Mouse (Mus musculus) thymus, postnatal 10 days (tissue): ENCODE data around the gene Atp6v0b.

Source experiments
- DNase-seq, 2 experiments: peaks; one replicate each; pipeline ENCODE4 v3.0.0; 2021; ENCODE audit warnings: low spot score in 2 of 2

Atp6v0b gene

GRCm38 (mm10) chr4:117887133-117887532 is at the start of gene Atp6v0b:
Atp6v0b (minus strand) TSS chr4:117887333.
- DNase-seq = peak; percentile 87 to 91

GRCm38 (mm10) chr4:117934081-117934480 is 46.9 kb upstream of the Atp6v0b start:
- DNase-seq = no peak

GRCm38 (mm10) chr4:117933248-117933647 is 46.1 kb upstream of the Atp6v0b start:
- no peak for DNase-seq

GRCm38 (mm10) chr4:117929391-117929881 is 42.3 kb upstream of the Atp6v0b start, which contains the start of gene Artn:
Artn (minus strand) TSS chr4:117929763.
- DNase-seq = no peak

- peak in 1 of 2 experiments; percentile 15 for DNase-seq
Measured at GRCm38 (mm10) chr4:117928699-117929241, 41.6 kb upstream of the Atp6v0b start.

GRCm38 (mm10) chr4:117928234-117928633 is 41.1 kb upstream of the Atp6v0b start:
- peak in 1 of 2 experiments; percentile 36 for DNase-seq

- peak in 1 of 2 experiments; percentile 30 for DNase-seq
Measured at GRCm38 (mm10) chr4:117926545-117927482, 39.7 kb upstream of the Atp6v0b start.

GRCm38 (mm10) chr4:117924916-117925315 is 37.8 kb upstream of the Atp6v0b start:
- DNase-seq = no peak

GRCm38 (mm10) chr4:117923450-117923849 is 36.3 kb upstream of the Atp6v0b start:
- DNase-seq = no peak

GRCm38 (mm10) chr4:117921358-117921757 is 34.2 kb upstream of the Atp6v0b start:
- no peak for DNase-seq

- DNase-seq = no peak
Measured at GRCm38 (mm10) chr4:117918762-117919161, 31.6 kb upstream of the Atp6v0b start.

GRCm38 (mm10) chr4:117918261-117918660 is 31.1 kb upstream of the Atp6v0b start:
- no peak for DNase-seq

- DNase-seq = no peak
Measured at GRCm38 (mm10) chr4:117917847-117918246, 30.7 kb upstream of the Atp6v0b start.

- no peak for DNase-seq
Measured at GRCm38 (mm10) chr4:117917402-117917801, 30.3 kb upstream of the Atp6v0b start.

- no peak for DNase-seq
Measured at GRCm38 (mm10) chr4:117916386-117916785, 29.3 kb upstream of the Atp6v0b start.

GRCm38 (mm10) chr4:117915489-117916105 is 28.5 kb upstream of the Atp6v0b start:
- no peak for DNase-seq

- DNase-seq = peak; percentile 83 to 88
Measured at GRCm38 (mm10) chr4:117914591-117915442, 27.7 kb upstream of the Atp6v0b start, which contains the start of gene Ipo13. Ipo13 (minus strand) TSS chr4:117914999.

- DNase-seq = no peak
Measured at GRCm38 (mm10) chr4:117914031-117914430, 26.9 kb upstream of the Atp6v0b start.

- DNase-seq = no peak
Measured at GRCm38 (mm10) chr4:117913421-117913820, 26.3 kb upstream of the Atp6v0b start.

GRCm38 (mm10) chr4:117912685-117913273 is 25.6 kb upstream of the Atp6v0b start:
- DNase-seq = no peak

- DNase-seq = no peak
Measured at GRCm38 (mm10) chr4:117912131-117912561, 25.0 kb upstream of the Atp6v0b start.
